Mouse (Mus musculus) T-helper 2 cell (primary cell): ENCODE data around the gene Plekhh3.

Source experiments
- in situ Hi-C: fragments of 300-600 bp; cut with MboI, MseI; formaldehyde crosslinking; loops from one replicate; pipeline ENCODE4 v1.15.1; 2025; ENCODE audit warnings: high pct_unique_total_duplicates

Gene Plekhh3

GRCm38 (mm10) chr11:101170811-101171610, at the start of gene Plekhh3:
Gene Plekhh3 (minus strand): TSS chr11:101171351.
- in situ Hi-C loops, result loop anchor here (10.0 kb wide), 1 partner anchor 626 kb away; the partner anchor contains the start of gene Ttc25

- in situ Hi-C loops, result no loop called here
These were observed 49.7 kb upstream of the Plekhh3 start for GRCm38 (mm10) chr11:101220853-101221252.

- in situ Hi-C loops, result no loop called here
These were observed 47.4 kb upstream of the Plekhh3 start for GRCm38 (mm10) chr11:101218436-101219055.

GRCm38 (mm10) chr11:101216936-101217335, 45.8 kb upstream of the Plekhh3 start:
- in situ Hi-C loops, result no loop called here

- in situ Hi-C loops, result loop anchor here (5.0 kb wide), 1 partner anchor 35 kb away; the partner anchor contains the start of gene Ramp2
These were observed 40.8 kb upstream of the Plekhh3 start for GRCm38 (mm10) chr11:101211970-101212369.

- in situ Hi-C loops, result no loop called here
These were observed 29.8 kb upstream of the Plekhh3 start for GRCm38 (mm10) chr11:101200986-101201385.

- in situ Hi-C loops, result loop anchor here (10.0 kb wide), 1 partner anchor 1855 kb away; no protein-coding TSS in a partner anchor
These were observed 28.4 kb upstream of the Plekhh3 start for GRCm38 (mm10) chr11:101199555-101199954.

- in situ Hi-C loops, result loop anchor here (10.0 kb wide), 1 partner anchor 1859 kb away; no protein-coding TSS in a partner anchor
These were observed 25.0 kb upstream of the Plekhh3 start for GRCm38 (mm10) chr11:101196175-101196574.

- in situ Hi-C loops, result loop anchor here (10.0 kb wide), 1 partner anchor 1859 kb away; no protein-coding TSS in a partner anchor
These were observed 24.4 kb upstream of the Plekhh3 start for GRCm38 (mm10) chr11:101195571-101195970.

- in situ Hi-C loops, result loop anchor here (10.0 kb wide), 1 partner anchor 1860 kb away; no protein-coding TSS in a partner anchor
These were observed 23.9 kb upstream of the Plekhh3 start for GRCm38 (mm10) chr11:101195101-101195500.

GRCm38 (mm10) chr11:101194643-101195042, 23.5 kb upstream of the Plekhh3 start:
- in situ Hi-C loops, result loop anchor here (10.0 kb wide), 1 partner anchor 1860 kb away; no protein-coding TSS in a partner anchor

GRCm38 (mm10) chr11:101194137-101194536, 23.0 kb upstream of the Plekhh3 start:
- in situ Hi-C loops, result loop anchor here (10.0 kb wide), 1 partner anchor 1861 kb away; no protein-coding TSS in a partner anchor

- in situ Hi-C loops, result loop anchor here (10.0 kb wide), 1 partner anchor 1862 kb away; no protein-coding TSS in a partner anchor
These were observed 21.9 kb upstream of the Plekhh3 start for GRCm38 (mm10) chr11:101193076-101193475.

GRCm38 (mm10) chr11:101192646-101193045, 21.5 kb upstream of the Plekhh3 start:
- in situ Hi-C loops, result loop anchor here (10.0 kb wide), 1 partner anchor 1862 kb away; no protein-coding TSS in a partner anchor

GRCm38 (mm10) chr11:101191919-101192470, 20.8 kb upstream of the Plekhh3 start:
- in situ Hi-C loops, result loop anchor here (10.0 kb wide), 1 partner anchor 1863 kb away; no protein-coding TSS in a partner anchor

- in situ Hi-C loops, result loop anchor here (10.0 kb wide), 1 partner anchor 1864 kb away; no protein-coding TSS in a partner anchor
These were observed 20.1 kb upstream of the Plekhh3 start for GRCm38 (mm10) chr11:101190913-101191907.

- in situ Hi-C loops, result loop anchor here (10.0 kb wide), 1 partner anchor 1864 kb away; no protein-coding TSS in a partner anchor
These were observed 19.2 kb upstream of the Plekhh3 start for GRCm38 (mm10) chr11:101190181-101190912.

- in situ Hi-C loops, result loop anchor here (10.0 kb wide), 1 partner anchor 1865 kb away; no protein-coding TSS in a partner anchor
These were observed 18.5 kb upstream of the Plekhh3 start for GRCm38 (mm10) chr11:101189495-101190180.
